Mouse (Mus musculus) embryonic fibroblast, embryonic 13.5 days (primary cell): Measurements from ENCODE around the gene Pepd.

Experiments
- CTCF ChIP-seq: IDR thresholded peaks from 2 replicates; pipeline ENCODE4 v1.5.1; 2011; ENCODE audit warnings: mild to moderate bottlenecking, control low read depth, low read length, moderate library complexity, borderline replicate concordance; ENCODE audit not compliant: insufficient read depth
- POLR2A ChIP-seq: IDR thresholded peaks from 2 replicates; pipeline ENCODE4 v1.6.1; 2011; ENCODE audit warnings: low read depth, mild to moderate bottlenecking, control low read depth, low read length, moderate library complexity

DNA sequence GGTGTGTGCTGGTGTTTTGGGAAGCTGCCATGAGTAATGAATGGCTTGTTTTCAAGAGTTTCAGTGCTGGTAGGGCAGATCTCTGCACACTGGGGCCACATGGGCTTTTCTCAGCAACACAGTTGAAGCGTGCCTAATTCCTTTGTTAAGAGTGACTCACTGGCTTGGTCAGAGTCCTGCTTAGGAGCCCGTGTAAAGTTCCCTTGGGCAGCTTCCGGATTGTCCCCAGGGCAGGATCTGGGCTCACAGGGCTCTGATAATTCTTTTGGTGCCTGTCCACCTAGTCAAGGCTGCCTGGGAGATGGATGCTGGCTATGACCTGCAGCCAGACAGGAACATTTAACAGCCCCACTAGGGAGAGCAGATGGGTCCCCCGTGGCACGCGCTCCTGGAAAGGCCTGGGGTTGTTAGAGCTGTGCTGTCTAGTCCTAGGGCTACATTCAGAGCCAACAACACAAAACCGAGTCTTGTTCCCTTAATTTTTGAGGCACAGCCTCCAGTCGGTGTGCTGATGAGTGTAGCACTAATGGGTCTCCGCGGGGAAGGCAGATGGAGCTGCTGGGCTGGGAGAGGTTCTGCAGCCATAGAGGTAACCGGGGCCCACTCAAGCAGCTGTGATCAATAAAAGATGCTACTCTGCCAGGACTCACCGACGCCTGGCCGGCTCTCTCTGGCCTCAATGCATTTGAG, 27.2 kb downstream of the Pepd start:
- TF ChIP-seq POLR2A (no peak), CTCF (no peak)
